Mouse (Mus musculus): ENCODE data around the gene Fkbp9.

DNA sequence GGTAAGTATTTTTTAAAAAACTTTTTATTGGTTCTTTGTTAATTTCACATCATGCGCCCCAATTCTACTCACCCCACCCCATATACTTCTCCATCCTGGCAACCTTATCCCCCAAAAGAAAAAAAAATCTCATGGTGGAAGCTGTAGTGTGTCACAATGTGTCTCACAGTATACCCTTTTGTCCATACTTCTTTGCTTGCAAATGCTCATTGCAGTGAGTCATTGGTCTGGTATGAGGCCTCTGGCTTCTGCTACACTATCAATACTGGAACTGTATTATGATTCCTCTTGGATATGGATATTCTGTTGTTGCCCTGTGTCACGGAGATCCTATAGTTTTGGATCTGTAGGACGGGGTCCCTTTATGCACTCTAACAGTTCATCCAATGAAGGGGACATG, 17.1 kb downstream of the Fkbp9 start:
- TF ChIP-seq CTCF (conservative IDR thresholded peaks at IDR 0.05; ENCODE audit: low read length) (no peak), POU5F1 (IDR thresholded peaks at IDR 0.05; ENCODE audit: borderline replicate concordance, low read length) (no peak)

Measured in E14TG2a.4 (cell line).